Mouse (Mus musculus) liver, adult 2 months (tissue): ENCODE results near the gene Fam192a. TPM values are rescaled to one million over a fixed set of nuclear protein-coding genes. Genes with fewer than 3 reads are reported as not detected.

Experiments used
- DNase-seq: peaks from one replicate; pipeline ENCODE4 v3.0.0-alpha.2; 2011; ENCODE audit warnings: low read depth, low spot score; ENCODE audit errors: extremely low read depth
- H3K27ac ChIP-seq: fragments of 200-500 bp; replicated peaks from 2 replicates; pipeline ENCODE4 v1.5.1; 2012; ENCODE audit warnings: low read depth, mild to moderate bottlenecking, control low read depth, inconsistent platforms, low read length; ENCODE audit not compliant: insufficient read depth
- H3K27me3 ChIP-seq: fragments of 200-500 bp; 2 replicates; pipeline ENCODE4 v1.6.1; 2012; ENCODE audit warnings: mild to moderate bottlenecking, moderate library complexity, low read length, inconsistent platforms; ENCODE audit not compliant: control insufficient read depth, insufficient read depth
- H3K36me3 ChIP-seq: fragments of 200-500 bp; 2 replicates; pipeline ENCODE4 v1.6.1; 2012; ENCODE audit warnings: low read length, inconsistent platforms; ENCODE audit not compliant: control insufficient read depth, insufficient read depth
- H3K4me1 ChIP-seq: fragments of 200-500 bp; 2 replicates; pipeline ENCODE4 v1.6.1; 2011; ENCODE audit warnings: low read length; ENCODE audit not compliant: control insufficient read depth, insufficient read depth
- H3K4me3 ChIP-seq: fragments of 200-500 bp; 2 replicates; pipeline ENCODE4 v1.5.1; 2011; ENCODE audit warnings: low read depth, mild to moderate bottlenecking, control low read depth, low read length, moderate library complexity; ENCODE audit not compliant: insufficient read depth
- H3K79me2 ChIP-seq: fragments of 200-500 bp; 2 replicates; pipeline ENCODE4 v1.6.1; 2012; ENCODE audit warnings: inconsistent platforms, mild to moderate bottlenecking, low read length, moderate library complexity; ENCODE audit not compliant: control insufficient read depth, insufficient read depth
- H3K9ac ChIP-seq: fragments of 200-500 bp; 2 replicates; pipeline ENCODE4 v1.6.1; 2012; ENCODE audit warnings: low read depth, mild to moderate bottlenecking, control low read depth, inconsistent platforms, low read length
- CTCF ChIP-seq: fragments of 200-500 bp; IDR thresholded peaks from 2 replicates; pipeline ENCODE4 v1.5.1; 2011; ENCODE audit warnings: low read depth, low read length, control low read depth
- POLR2A ChIP-seq: fragments of 200-500 bp; IDR thresholded peaks from 2 replicates; pipeline ENCODE4 v1.6.1; 2011; ENCODE audit warnings: low read length, control low read depth; ENCODE audit not compliant: insufficient read depth; ENCODE audit errors: extremely low read depth
- WGBS: fragments of 180-500 bp; shearing (Covaris S2); methylation state at CpG from one replicate; pipeline ENCODE4 v1.1.7; 2018; 5-methylcytosine and 5-hydroxymethylcytosine counted together
- polyA plus RNA-seq: library from polyadenylated mRNA; depleted of rRNA; stranded (reverse); fragments of >200 nt; gene quantifications from 2 replicates; pipeline ENCODE4 v1.2.3, GENCODE M21; 2012
- total RNA-seq: library from RNA; depleted of rRNA; stranded (reverse); fragments of >200 nt; gene quantifications from 2 replicates; pipeline ENCODE4 v1.2.3, GENCODE M21; 2014

Fam192a gene
- total and polyA plus RNA-seq, 2 experiments = 9.3 to 10.1 TPM

DNA sequence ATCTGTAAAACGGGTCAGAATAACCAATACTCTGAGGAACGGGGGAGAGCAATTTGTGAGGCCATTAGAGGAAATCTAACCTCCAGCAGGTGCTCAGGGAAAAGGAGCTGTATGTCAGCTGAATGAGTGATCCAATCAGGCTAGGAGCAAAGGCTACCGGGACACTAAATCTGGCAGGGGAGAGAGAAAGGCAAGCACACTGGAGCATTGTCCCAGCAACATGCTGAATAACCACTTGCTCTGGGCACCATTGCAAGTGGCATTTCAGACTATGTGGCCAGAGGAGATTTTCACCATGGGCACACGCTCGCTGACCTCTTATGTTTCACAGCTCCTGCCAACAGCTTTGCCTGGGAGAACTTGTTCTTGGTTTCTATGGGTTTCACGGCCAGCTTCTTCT is 19.2 kb downstream of the Fam192a start:
- TF ChIP-seq CTCF (no peak), POLR2A (no peak)
- 95% methylated on average over 6 of the region's 6 CpGs for WGBS
- Histone ChIP-seq H3K4me1 (no peaks in the 10 kb centered on the region), H3K4me3 (no peak overlapping the region), H3K9ac (no peak overlapping the region), H3K27me3 (no peaks in the 10 kb centered on the region), H3K27ac (no peak overlapping the region), H3K79me2 (no peaks in the 10 kb centered on the region), H3K36me3 (peaks cover 45% of the 10 kb centered on the region)
- DNase-seq = no peak

- Histone ChIP-seq H3K27ac (no peak overlapping the region), H3K4me3 (no peak overlapping the region), H3K9ac (no peak overlapping the region), H3K36me3 (peaks cover 48% of the 10 kb centered on the region), H3K79me2 (no peaks in the 10 kb centered on the region), H3K27me3 (no peaks in the 10 kb centered on the region), H3K4me1 (no peaks in the 10 kb centered on the region)
- peak; percentile 69 for DNase-seq
- TF ChIP-seq POLR2A (no peak), CTCF (no peak)
- 52% methylated on average over 7 of the region's 7 CpGs for WGBS
Measured at GRCm38 (mm10) chr8:94581820-94582483, 19.8 kb downstream of the Fam192a start.

GRCm38 (mm10) chr8:94575148-94575547 is 26.6 kb downstream of the Fam192a start:
- Histone ChIP-seq H3K27ac (no peak overlapping the region), H3K4me3 (no peak overlapping the region), H3K9ac (no peak overlapping the region), H3K4me1 (no peaks in the 10 kb centered on the region), H3K79me2 (no peaks in the 10 kb centered on the region), H3K36me3 (peaks cover 43% of the 10 kb centered on the region), H3K27me3 (no peaks in the 10 kb centered on the region)
- no peak for DNase-seq
- 87% methylated on average over 4 of the region's 4 CpGs for WGBS
- TF ChIP-seq POLR2A (no peak), CTCF (no peak)

DNA sequence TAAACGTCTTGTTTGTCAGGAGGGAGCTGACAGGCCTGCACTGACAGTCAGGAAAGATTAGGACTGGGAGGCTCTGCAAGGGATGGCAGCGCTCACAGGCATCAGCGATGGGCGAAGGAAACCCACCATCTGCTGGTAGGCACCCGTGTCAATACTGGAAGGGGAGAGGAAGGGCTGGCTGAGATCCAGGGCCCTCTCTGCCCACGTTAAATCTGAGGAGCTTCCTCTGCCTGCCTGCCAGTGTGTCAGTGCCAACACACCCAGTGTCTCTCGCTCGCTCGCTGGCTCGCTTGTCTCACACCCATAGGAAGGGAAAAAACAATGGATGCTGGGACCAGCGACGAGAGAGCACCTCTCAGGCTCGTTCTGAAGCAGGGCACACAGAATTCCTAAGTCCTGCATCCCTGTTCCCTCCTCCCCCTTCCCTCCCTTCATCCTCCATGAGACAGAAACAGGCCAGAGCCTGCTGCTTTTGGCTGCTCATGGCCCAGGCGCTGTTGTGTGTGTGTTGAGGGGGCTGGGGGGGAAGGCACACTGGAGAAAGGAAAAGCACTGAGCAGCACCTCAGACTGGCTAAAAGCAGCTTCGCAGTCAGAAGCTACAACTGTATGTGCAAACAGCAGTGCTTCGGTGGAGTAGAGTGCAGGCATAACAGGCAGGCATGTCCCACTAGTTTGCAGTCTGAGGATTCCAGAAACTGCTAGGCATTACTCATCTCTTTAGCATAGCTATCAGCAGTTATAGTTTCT is 27.5 kb downstream of the Fam192a start:
- H3K27me3 ChIP-seq = no peaks in the 10 kb centered on the region
- no peaks in the 10 kb centered on the region for H3K79me2 ChIP-seq
- no peak for TF ChIP-seq POLR2A
- no peak for TF ChIP-seq CTCF
- no peak overlapping the region for H3K4me3 ChIP-seq
- H3K4me1 ChIP-seq = no peaks in the 10 kb centered on the region
- DNase-seq = no peak
- H3K27ac ChIP-seq = no peak overlapping the region
- peaks cover 40% of the 10 kb centered on the region for H3K36me3 ChIP-seq
- WGBS = 88% methylated on average over 16 of the region's 16 CpGs
- no peak overlapping the region for H3K9ac ChIP-seq

DNA sequence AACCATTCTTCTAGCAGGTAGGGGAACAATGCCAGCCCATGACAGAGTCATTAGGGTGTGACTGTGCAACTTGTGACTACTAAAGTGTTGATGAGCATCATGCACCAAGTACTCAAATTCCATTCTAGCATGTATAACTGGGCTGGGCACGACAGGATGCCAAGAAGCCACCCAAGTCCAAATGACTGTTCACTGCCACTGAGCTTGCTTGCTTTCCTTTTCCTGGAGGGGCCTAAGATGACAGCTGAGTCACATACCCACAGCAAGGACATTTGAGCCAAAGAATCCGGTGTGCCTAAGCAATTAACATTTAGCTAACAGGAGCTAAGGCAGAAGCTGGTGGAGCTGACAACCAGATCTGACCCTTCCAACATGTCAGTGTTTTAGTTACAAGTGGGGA is 29.9 kb downstream of the Fam192a start:
- Histone ChIP-seq H3K27ac (no peak overlapping the region), H3K27me3 (no peaks in the 10 kb centered on the region), H3K4me1 (no peaks in the 10 kb centered on the region), H3K9ac (no peak overlapping the region), H3K79me2 (no peaks in the 10 kb centered on the region), H3K4me3 (no peak overlapping the region), H3K36me3 (peaks cover 23% of the 10 kb centered on the region)
- TF ChIP-seq POLR2A = no peak
- TF ChIP-seq CTCF = no peak
- WGBS = 72% methylated on average over 2 of the region's 2 CpGs
- DNase-seq = no peak

- TF ChIP-seq POLR2A = no peak
- TF ChIP-seq CTCF = no peak
- Histone ChIP-seq H3K4me1 (no peaks in the 10 kb centered on the region), H3K27me3 (no peaks in the 10 kb centered on the region), H3K36me3 (peaks cover 5% of the 10 kb centered on the region; the same call in 1 of the 2 replicates), H3K9ac (no peak overlapping the region), H3K4me3 (no peak overlapping the region), H3K27ac (no peak overlapping the region), H3K79me2 (no peaks in the 10 kb centered on the region)
- DNase-seq = no peak
- WGBS = 91% methylated on average over 1 of the region's 1 CpGs
Measured at GRCm38 (mm10) chr8:94569419-94569818, 32.4 kb downstream of the Fam192a start.
